Mouse (Mus musculus): ENCODE data around the gene B430306N03Rik.

- TF ChIP-seq CTCF (conservative IDR thresholded peaks at IDR 0.05; ENCODE audit: low read length), result no peak
- TF ChIP-seq POU5F1 (IDR thresholded peaks at IDR 0.05; ENCODE audit: borderline replicate concordance, low read length), result no peak
Measured at GRCm38 (mm10) chr17:48340267-48340666, 24.3 kb downstream of the B430306N03Rik start.
